Mouse (Mus musculus): ENCODE measurements around the gene Ctnna3. TPM values are rescaled to one million over a fixed set of nuclear protein-coding genes. Genes with fewer than 3 reads are reported as not detected.
"Not testable (repeated sequence)": the region's sequence is repeated elsewhere in the genome, so short reads cannot be mapped to it uniquely, and the experiment has no call there.

The Ctnna3 gene
- polyA plus RNA-seq, 1 experiment from 2014 or later: 0.34 TPM

- Histone ChIP-seq H3K27me3 (no peaks in the 10 kb centered on the region), H3K9ac (peak overlapping the region; percentile 63), H3K27ac (peak overlapping the region; percentile 83), H3K36me3 (replicated peaks) (no peaks in the 10 kb centered on the region), H3K4me2 (peak overlapping the region; percentile 63), H3K4me1 (no peaks in the 10 kb centered on the region; the same call in 1 of the 2 replicates), H3K9me3 (no peaks in the 10 kb centered on the region), H3K4me3 (replicated peaks) (peak overlapping the region; percentile 72)
- WGBS: under 1% methylated on average over 34 of the region's 34 CpGs
- ATAC-seq (ENCODE audit: low FRiP score): peak; percentile 94
These were observed 518 bp upstream of the Ctnna3 start for GRCm38 (mm10) chr10:63429380-63429779.

DNA sequence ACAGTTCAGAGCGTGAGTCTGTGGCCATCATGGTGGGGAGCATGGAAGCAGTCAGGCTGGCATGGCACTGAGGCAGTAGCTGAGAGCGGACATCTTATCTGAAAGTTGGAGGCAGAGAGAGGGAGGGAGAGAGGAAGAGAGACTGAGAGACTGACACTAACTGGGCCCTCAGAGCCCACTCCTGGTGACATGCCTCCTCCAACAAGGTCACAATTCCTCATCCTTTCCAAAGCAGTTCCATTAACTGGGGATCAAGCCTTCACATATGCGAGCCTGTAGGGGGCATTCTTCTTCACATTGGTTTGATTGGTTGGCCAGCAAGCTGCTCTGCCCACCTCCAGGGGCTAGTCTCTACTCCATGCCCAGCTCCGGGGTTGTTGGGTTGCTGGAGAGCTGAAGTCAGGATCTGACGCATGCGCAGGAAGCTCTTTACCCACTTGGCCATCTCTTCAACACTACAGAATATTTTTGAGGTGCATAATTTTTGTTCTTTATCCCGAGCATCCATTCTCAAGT lies 1.4 kb downstream of the Ctnna3 start:
- Histone ChIP-seq H3K9me3 (no peaks in the 10 kb centered on the region), H3K4me1 (no peaks in the 10 kb centered on the region; the same call in 1 of the 2 replicates), H3K4me2 (no peak overlapping the region), H3K36me3 (replicated peaks) (no peaks in the 10 kb centered on the region), H3K27me3 (no peaks in the 10 kb centered on the region), H3K27ac (no peak overlapping the region), H3K4me3 (replicated peaks) (no peak overlapping the region), H3K9ac (no peak overlapping the region)
- no peak for ATAC-seq (ENCODE audit: low FRiP score)
- 92% methylated on average over 7 of the region's 7 CpGs for WGBS

GRCm38 (mm10) chr10:63432099-63432498 lies 2.2 kb downstream of the Ctnna3 start:
- Histone ChIP-seq H3K4me2 (no peak overlapping the region), H3K36me3 (replicated peaks) (no peaks in the 10 kb centered on the region), H3K9me3 (no peaks in the 10 kb centered on the region), H3K27me3 (no peaks in the 10 kb centered on the region), H3K27ac (no peak overlapping the region), H3K4me3 (replicated peaks) (no peak overlapping the region), H3K9ac (no peak overlapping the region), H3K4me1 (no peaks in the 10 kb centered on the region; the same call in 1 of the 2 replicates)
- WGBS: 89% methylated on average over 8 of the region's 8 CpGs
- no peak for ATAC-seq (ENCODE audit: low FRiP score)

DNA sequence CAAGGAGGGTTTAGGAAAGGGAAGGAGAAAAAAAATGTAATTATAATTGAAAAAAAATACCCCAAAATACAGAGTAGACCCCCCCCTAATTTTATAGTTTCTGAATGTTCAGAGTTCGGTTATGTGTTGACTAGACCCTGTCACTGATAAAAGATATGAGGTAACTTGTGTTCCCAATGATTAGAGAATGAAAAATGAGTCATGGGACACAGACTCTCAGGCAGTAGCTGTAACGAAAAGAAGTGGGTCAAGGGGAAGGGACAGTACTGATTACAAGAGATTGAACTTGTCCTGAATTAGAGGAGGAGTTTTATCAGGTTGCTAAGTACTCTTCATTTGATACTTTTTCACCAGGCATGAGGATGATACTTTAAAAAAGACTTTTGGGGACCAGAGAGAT lies 3.0 kb downstream of the Ctnna3 start:
- H3K9me3 ChIP-seq: no peaks in the 10 kb centered on the region
- no peak overlapping the region for H3K4me3 ChIP-seq (replicated peaks)
- ATAC-seq (ENCODE audit: low FRiP score): no peak
- H3K27ac ChIP-seq: no peak overlapping the region
- H3K36me3 ChIP-seq (replicated peaks): no peaks in the 10 kb centered on the region
- no peak overlapping the region for H3K9ac ChIP-seq
- no peaks in the 10 kb centered on the region; the same call in 1 of the 2 replicates for H3K4me1 ChIP-seq
- no peak overlapping the region for H3K4me2 ChIP-seq
- H3K27me3 ChIP-seq: no peaks in the 10 kb centered on the region
- 81% methylated on average over 2 of the region's 2 CpGs for WGBS

DNA sequence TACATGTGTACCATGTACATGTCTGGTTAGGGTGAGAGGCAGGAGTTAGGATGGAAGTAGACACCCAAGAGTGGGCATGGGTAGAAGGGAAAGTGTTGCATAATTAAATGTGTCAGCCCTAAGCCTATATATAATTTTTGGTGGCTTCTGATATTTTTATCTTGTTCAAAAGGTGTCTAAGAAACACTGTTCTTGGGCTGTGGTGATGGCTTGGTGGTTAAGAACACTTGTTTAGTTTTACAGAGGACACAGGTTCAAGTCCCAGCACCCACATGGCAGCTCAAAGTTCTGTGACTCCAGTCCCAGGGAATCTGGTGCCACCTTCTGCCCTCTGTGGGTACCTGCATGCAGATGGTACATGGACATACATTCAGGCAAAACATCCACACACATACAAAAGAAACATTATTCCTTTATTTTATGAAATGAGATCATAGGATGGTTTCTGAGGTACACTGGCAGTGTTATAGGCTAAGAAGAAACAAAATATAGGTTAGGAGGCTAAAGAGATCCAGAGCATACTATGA lies 8.9 kb downstream of the Ctnna3 start:
- no peak overlapping the region for H3K9ac ChIP-seq
- no peak for ATAC-seq (ENCODE audit: low FRiP score)
- no peak overlapping the region for H3K4me2 ChIP-seq
- H3K27ac ChIP-seq: no peak overlapping the region
- H3K27me3 ChIP-seq: no peaks in the 10 kb centered on the region
- no peaks in the 10 kb centered on the region for H3K9me3 ChIP-seq
- no peaks in the 10 kb centered on the region for H3K4me1 ChIP-seq
- H3K36me3 ChIP-seq (replicated peaks): no peaks in the 10 kb centered on the region
- H3K4me3 ChIP-seq (replicated peaks): no peak overlapping the region

- no peaks in the 10 kb centered on the region for H3K36me3 ChIP-seq (replicated peaks)
- H3K4me2 ChIP-seq: no peak overlapping the region
- no peaks in the 10 kb centered on the region for H3K9me3 ChIP-seq
- H3K4me1 ChIP-seq: no peaks in the 10 kb centered on the region
- H3K9ac ChIP-seq: no peak overlapping the region
- H3K4me3 ChIP-seq (replicated peaks): no peak overlapping the region
- ATAC-seq (ENCODE audit: low FRiP score): no peak
- H3K27me3 ChIP-seq: no peaks in the 10 kb centered on the region
- no peak overlapping the region for H3K27ac ChIP-seq
- WGBS: 77% methylated on average over 7 of the region's 7 CpGs
These were observed 9.9 kb downstream of the Ctnna3 start for GRCm38 (mm10) chr10:63439694-63440228.

DNA sequence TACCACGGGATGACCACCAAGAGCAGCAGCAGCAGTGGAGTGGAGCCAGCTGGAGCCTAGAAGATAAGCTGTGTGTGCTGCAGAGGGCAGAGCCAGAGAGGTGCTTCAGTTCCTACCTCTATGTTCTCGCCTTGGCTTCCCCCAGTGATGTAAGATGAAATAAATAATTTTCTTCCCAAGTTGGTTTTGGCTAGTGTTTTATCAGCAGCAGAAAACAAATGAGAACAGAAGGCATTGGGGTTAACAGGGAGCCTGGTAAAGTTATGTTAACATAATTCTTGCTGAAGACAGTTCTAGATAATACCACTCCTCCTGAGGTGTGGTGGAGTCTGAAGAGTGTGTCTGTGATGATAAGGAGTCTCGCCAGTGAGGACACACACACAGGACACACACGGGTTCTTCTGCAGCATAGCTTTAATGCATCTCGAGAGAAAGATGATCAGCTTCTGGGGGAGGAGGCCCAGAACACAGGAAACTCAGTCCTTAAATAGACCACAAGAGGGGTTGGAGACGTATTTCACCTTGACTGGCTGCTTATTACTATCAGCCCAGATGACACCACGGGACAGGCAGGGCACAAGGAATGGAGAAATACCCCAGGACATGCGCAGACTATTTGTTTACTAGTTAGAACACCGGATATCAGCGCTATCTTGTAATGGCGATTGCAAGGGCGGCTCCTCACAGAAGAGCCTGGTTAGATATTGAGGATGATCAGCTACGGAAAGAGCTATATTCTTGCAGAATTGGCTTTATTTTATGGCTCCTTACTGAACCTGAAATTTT lies 14.9 kb downstream of the Ctnna3 start:
- H3K4me2 ChIP-seq; ATAC-seq (ENCODE audit: low FRiP score); H3K4me1 ChIP-seq; H3K4me3 ChIP-seq (replicated peaks); H3K9me3 ChIP-seq; H3K27me3 ChIP-seq; H3K27ac ChIP-seq; H3K36me3 ChIP-seq (replicated peaks); H3K9ac ChIP-seq: not testable (repeated sequence)
- 91% methylated on average over 13 of the region's 13 CpGs for WGBS

DNA sequence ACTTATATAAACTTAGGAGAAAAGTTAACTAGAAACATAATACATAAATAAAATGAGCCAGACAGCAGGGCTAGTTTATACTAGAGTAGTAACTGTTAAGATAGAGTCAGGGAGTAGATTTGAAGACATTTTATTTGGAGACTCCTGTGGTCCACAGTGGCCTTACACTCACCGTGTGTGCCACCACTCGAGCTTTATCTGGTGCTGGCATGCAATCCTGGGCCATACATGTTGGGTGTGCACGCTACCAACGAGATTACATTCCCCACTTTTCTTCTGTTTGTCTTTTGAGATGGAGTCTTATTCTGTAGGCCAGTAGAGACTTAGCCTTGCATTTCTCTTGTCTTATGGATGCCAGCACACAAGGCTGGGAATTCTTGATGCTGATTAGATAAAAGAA lies 24.0 kb downstream of the Ctnna3 start:
- H3K27me3 ChIP-seq: peaks cover 5% of the 10 kb centered on the region; the same call in 1 of the 2 replicates
- ATAC-seq (ENCODE audit: low FRiP score): no peak

DNA sequence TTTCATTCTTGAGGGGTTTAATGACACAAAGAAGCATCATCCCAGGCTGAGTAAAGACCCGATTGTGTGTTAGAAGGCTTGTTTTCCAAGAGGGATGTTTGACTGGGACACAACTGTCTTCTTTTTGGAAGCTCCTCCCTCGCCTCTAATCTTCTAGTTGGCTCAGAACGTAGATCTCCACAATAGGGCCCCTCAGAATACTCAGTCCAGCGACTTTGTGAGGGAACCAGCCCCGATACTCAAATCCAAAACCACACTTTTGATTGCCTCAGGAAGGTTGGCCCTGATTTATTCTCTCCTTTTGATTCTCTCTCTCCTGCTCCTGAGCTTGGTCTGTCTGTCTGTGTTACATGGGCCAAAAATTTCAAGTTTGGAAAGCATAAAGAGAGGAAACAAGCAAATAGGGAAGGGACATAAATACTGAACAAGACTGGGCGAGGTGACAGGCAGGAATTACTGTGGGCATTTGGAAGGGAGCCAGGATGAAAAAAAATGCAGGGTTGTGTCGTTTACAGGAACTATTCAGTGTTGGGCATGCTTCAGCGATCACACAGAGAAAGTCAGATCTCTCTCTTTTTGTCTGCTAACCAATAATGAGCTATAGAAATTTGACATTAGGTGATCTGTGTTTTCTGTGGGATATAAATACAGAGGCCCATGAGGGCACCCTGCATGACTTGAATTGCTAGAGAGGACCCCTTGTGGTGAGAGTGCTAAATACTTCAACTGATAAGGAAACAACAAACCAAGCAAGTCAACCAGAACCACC lies 25.4 kb downstream of the Ctnna3 start:
- Histone ChIP-seq H3K4me1 (peaks cover 15% of the 10 kb centered on the region), H3K9ac (no peak overlapping the region), H3K36me3 (replicated peaks) (no peaks in the 10 kb centered on the region), H3K27ac (peak overlapping the region; percentile 46; the same call in 1 of the 2 replicates), H3K4me3 (replicated peaks) (no peak overlapping the region), H3K4me2 (0 out of 2 replicates have a peak overlapping the region, but pooled peaks have one; percentile 13), H3K27me3 (peaks cover 5% of the 10 kb centered on the region; the same call in 1 of the 2 replicates), H3K9me3 (no peaks in the 10 kb centered on the region)
- WGBS: 33% methylated on average over 8 of the region's 8 CpGs
- ATAC-seq (ENCODE audit: low FRiP score): peak; percentile 46; the same call in 1 of the 2 replicates

More for the DNA sequence above, 24.0 kb downstream of the Ctnna3 start:
- Histone ChIP-seq H3K9me3 (no peaks in the 10 kb centered on the region), H3K36me3 (replicated peaks) (no peaks in the 10 kb centered on the region), H3K4me1 (peaks cover 15% of the 10 kb centered on the region), H3K27ac (no peak overlapping the region), H3K4me3 (replicated peaks) (no peak overlapping the region), H3K4me2 (no peak overlapping the region), H3K9ac (no peak overlapping the region)
- WGBS: 93% methylated on average over 4 of the region's 4 CpGs

- Histone ChIP-seq H3K4me2 (no peak overlapping the region), H3K9me3 (no peaks in the 10 kb centered on the region), H3K36me3 (replicated peaks) (no peaks in the 10 kb centered on the region), H3K27me3 (peaks cover 5% of the 10 kb centered on the region; the same call in 1 of the 2 replicates), H3K4me1 (peaks cover 15% of the 10 kb centered on the region), H3K9ac (no peak overlapping the region), H3K27ac (no peak overlapping the region), H3K4me3 (replicated peaks) (no peak overlapping the region)
- 89% methylated on average over 17 of the region's 17 CpGs for WGBS
- ATAC-seq (ENCODE audit: low FRiP score): no peak
These were observed 27.6 kb downstream of the Ctnna3 start for GRCm38 (mm10) chr10:63457292-63458128.

GRCm38 (mm10) chr10:63460935-63461334 lies 31.0 kb downstream of the Ctnna3 start:
- H3K27me3 ChIP-seq: peaks cover 5% of the 10 kb centered on the region; the same call in 1 of the 2 replicates
- WGBS: 74% methylated on average over 5 of the region's 5 CpGs
- ATAC-seq (ENCODE audit: low FRiP score): no peak
- peaks cover 7% of the 10 kb centered on the region for H3K4me1 ChIP-seq
- H3K36me3 ChIP-seq (replicated peaks): no peaks in the 10 kb centered on the region
- no peak overlapping the region for H3K27ac ChIP-seq
- no peaks in the 10 kb centered on the region for H3K9me3 ChIP-seq
- H3K4me3 ChIP-seq (replicated peaks): no peak overlapping the region
- no peak overlapping the region for H3K9ac ChIP-seq
- no peak overlapping the region for H3K4me2 ChIP-seq

Data from forebrain, embryonic 12.5 days (tissue).